Mouse (Mus musculus) midbrain, embryonic 15.5 days (tissue): ENCODE data around the gene Crygc. TPM values are rescaled to one million over a fixed set of nuclear protein-coding genes. Genes with fewer than 3 reads are reported as not detected.

ENCODE experiments used
- ATAC-seq: fragments of 200-750 bp; cut with Nextera tagmentation; replicated peaks from 2 replicates; pipeline ENCODE4 v1.8.0; 2017; ENCODE audit warnings: moderate TSS enrichment
- H3K27ac ChIP-seq: fragments of 300-500 bp; sonication (generic); 2 replicates; pipeline ENCODE4 v1.5.1; 2015; ENCODE audit warnings: mild to moderate bottlenecking, inconsistent platforms
- H3K27me3 ChIP-seq: fragments of 300-500 bp; sonication (generic); replicated peaks from 2 replicates; pipeline ENCODE4 v1.6.1; 2015; ENCODE audit warnings: inconsistent platforms
- H3K36me3 ChIP-seq: fragments of 300-500 bp; sonication (generic); replicated peaks from 2 replicates; pipeline ENCODE4 v1.6.1; 2015; ENCODE audit warnings: inconsistent platforms
- H3K4me1 ChIP-seq: fragments of 300-500 bp; sonication (generic); 2 replicates; pipeline ENCODE4 v1.6.1; 2015; ENCODE audit warnings: inconsistent platforms
- H3K4me2 ChIP-seq: fragments of 300-500 bp; sonication (generic); 2 replicates; pipeline ENCODE4 v1.6.1; 2015; ENCODE audit warnings: inconsistent platforms, mild to moderate bottlenecking, moderate library complexity
- H3K4me3 ChIP-seq: fragments of 300-500 bp; sonication (generic); 2 replicates; pipeline ENCODE4 v1.5.1; 2015; ENCODE audit warnings: mild to moderate bottlenecking, inconsistent platforms
- H3K9ac ChIP-seq: fragments of 300-500 bp; sonication (generic); 2 replicates; pipeline ENCODE4 v1.6.1; 2015; ENCODE audit warnings: mild to moderate bottlenecking, inconsistent platforms
- H3K9me3 ChIP-seq: fragments of 300-500 bp; sonication (generic); 2 replicates; pipeline ENCODE4 v1.6.1; 2016; ENCODE audit warnings: inconsistent platforms
- WGBS: fragments of 180-500 bp; shearing (Covaris S2); methylation state at CpG from one replicate; pipeline ENCODE4 v1.1.7; 2015; ENCODE audit warnings: mixed read lengths; 5-methylcytosine and 5-hydroxymethylcytosine counted together
- polyA plus RNA-seq: library from polyadenylated mRNA; unstranded; fragments of >200 nt; fragmentation: Nextera tagmentation; extraction: Ambion mirVana; gene quantifications from 2 replicates; pipeline ENCODE4 v1.2.1, GENCODE M21; 2015

Gene Crygc
- not detected in 2 replicates for polyA plus RNA-seq

DNA sequence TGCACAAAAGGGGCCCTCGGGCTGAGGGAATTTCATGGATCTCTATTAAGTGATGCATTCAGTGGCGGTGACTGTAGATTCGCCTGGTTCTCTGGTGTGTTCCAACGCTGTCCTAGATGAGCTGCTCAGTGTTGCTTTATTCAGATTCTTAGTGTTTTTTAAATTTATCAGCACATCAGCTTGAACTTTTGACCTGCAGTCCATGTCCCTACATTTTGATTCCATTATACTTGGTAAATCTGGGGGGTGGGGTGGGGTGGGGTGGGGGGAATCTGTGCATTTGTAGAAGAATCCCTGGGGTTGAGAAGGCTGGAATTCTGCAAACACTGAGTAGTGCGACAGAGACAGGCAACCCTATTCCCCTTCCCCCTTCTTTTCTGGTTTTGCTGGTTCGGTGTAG, at the start of gene Crygc:
TSS of gene Crygc (minus strand) at position 101 of the 400 bp plus-strand sequence.
- Histone ChIP-seq H3K4me2 (no peak within 1 kb of the TSS), H3K4me3 (no peak within 1 kb of the TSS), H3K9me3 (no peaks in the 10 kb centered on the region), H3K36me3 (no peaks in the 10 kb centered on the region), H3K4me1 (no peaks in the 10 kb centered on the region), H3K27me3 (no peaks in the 10 kb centered on the region), H3K9ac (no peak within 1 kb of the TSS), H3K27ac (no peak within 1 kb of the TSS)
- ATAC-seq, result no peak
- 56% methylated on average over 6 of the region's 6 CpGs for WGBS

DNA sequence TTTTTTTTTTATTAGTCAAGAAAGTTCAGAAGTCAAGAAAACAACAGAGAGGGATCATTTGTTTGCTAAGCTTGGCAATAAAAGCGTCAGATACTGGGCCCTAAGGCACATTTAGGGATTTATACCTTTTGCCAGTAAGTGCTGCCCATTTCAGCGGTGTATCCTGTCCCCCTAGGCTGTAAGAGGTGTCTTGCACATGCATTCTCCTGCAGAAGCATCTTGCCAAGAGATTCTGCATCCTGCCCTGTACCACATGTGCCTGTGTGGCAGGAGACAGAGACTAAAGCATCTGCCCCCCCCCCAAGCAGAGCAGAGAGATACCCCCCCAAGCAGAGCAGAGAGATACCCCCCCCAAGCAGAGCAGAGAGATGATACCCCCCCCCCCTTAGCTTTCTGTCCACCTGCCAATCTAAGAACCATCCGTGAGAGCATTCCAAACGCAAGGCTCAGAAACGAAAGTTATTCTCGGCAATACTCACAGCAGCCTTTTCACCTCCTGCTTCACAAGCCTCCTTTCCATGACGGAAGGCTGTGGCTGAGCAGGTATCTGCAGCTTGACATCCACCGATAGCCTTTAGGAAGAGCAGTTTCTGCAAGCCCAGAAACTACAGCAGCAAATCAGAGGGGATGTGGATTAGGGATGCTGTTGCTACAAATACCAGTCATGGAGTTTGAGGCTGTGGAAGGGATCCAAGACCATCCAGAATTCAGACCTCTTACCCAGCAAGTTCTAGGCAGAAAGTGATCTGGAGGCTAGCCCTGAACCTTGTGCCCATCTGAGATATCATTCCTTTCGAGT, 49.3 kb upstream of the Crygc start, which contains the start of gene D630023F18Rik:
TSS of gene D630023F18Rik (minus strand) at position 641 of the 799 bp plus-strand sequence.
- no peaks in the 10 kb centered on the region for H3K4me1 ChIP-seq
- WGBS, result 28% methylated on average over 9 of the region's 9 CpGs
- no peaks in the 10 kb centered on the region for H3K9me3 ChIP-seq
- peak within 1 kb of the TSS; percentile 36 for H3K4me3 ChIP-seq
- H3K36me3 ChIP-seq, result no peaks in the 10 kb centered on the region
- no peak within 1 kb of the TSS for H3K27ac ChIP-seq
- H3K9ac ChIP-seq, result no peak within 1 kb of the TSS
- peak; percentile 39; the same call in 1 of the 2 replicates for ATAC-seq
- no peaks in the 10 kb centered on the region for H3K27me3 ChIP-seq
- peak within 1 kb of the TSS; percentile 51 for H3K4me2 ChIP-seq

DNA sequence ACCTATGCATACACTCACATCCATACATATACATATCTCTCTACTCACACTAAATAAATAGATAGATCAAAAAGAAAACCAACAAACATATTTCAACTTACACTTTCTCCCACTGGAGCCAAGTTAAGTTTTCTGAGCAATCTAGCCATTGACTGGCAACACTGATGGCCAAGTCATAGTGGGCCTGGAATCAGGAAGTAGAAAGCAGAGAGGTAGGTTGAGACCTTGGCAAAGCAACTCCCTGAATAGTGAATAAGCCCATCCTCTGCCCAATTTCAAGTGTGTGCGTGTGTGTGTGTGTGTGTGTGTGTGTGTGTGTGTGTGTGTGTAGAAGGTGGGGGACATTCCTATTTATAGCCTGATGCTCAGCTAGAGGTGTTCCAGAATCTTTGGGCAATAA, 45.9 kb upstream of the Crygc start, which contains the start of gene Gm28845:
TSS of gene Gm28845 (minus strand) at position 121 of the 400 bp plus-strand sequence.
- no peak within 1 kb of the TSS for H3K9ac ChIP-seq
- no peak within 1 kb of the TSS for H3K4me3 ChIP-seq
- no peak for ATAC-seq
- no peaks in the 10 kb centered on the region for H3K9me3 ChIP-seq
- no peaks in the 10 kb centered on the region for H3K36me3 ChIP-seq
- H3K27me3 ChIP-seq, result no peaks in the 10 kb centered on the region
- 88% methylated on average over 1 of the region's 1 CpGs for WGBS
- no peak within 1 kb of the TSS for H3K4me2 ChIP-seq
- no peak within 1 kb of the TSS for H3K27ac ChIP-seq
- no peaks in the 10 kb centered on the region for H3K4me1 ChIP-seq

DNA sequence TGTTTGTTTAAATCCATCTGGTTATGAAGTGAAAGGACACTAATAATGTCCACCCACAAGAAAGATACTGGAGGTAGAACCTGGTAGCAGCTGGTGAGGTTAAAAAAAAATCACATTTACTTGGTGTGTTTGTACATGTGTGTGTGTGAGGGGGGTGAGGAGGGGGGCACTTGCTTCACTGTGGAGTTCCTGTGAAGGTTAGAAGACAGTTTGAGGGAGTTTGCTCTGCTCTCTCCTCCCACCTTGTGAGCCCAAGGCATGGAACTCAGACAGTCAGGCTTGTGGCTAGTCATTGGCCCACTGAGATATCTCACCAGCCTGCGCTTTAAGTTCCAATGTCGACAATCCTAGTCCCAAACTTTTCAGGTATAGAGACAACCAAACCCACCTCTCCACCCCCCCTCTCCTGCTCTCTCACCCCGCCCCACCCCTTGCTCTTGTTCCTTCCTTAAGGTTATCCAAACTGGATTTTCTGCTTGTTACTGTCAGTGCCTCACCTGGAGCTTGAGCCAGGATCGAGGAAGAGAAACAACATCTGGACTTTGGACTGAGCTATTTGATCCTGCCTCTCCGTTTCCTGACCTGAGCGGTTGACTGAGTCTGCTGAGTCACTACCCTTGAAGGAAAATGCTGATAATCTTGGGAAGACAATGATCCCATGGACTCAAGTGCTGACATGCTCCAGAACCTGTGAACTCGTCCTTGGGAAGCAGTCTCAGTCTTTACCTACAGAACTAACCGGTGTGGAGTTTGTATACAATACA, 44.8 kb upstream of the Crygc start:
- no peaks in the 10 kb centered on the region for H3K27me3 ChIP-seq
- no peak for ATAC-seq
- no peaks in the 10 kb centered on the region for H3K4me1 ChIP-seq
- no peak overlapping the region for H3K9ac ChIP-seq
- no peak overlapping the region for H3K4me3 ChIP-seq
- no peaks in the 10 kb centered on the region for H3K36me3 ChIP-seq
- no peaks in the 10 kb centered on the region for H3K9me3 ChIP-seq
- no peak overlapping the region for H3K27ac ChIP-seq
- no peak overlapping the region for H3K4me2 ChIP-seq
- 85% methylated on average over 8 of the region's 8 CpGs for whole genome bisulfite sequencing

DNA sequence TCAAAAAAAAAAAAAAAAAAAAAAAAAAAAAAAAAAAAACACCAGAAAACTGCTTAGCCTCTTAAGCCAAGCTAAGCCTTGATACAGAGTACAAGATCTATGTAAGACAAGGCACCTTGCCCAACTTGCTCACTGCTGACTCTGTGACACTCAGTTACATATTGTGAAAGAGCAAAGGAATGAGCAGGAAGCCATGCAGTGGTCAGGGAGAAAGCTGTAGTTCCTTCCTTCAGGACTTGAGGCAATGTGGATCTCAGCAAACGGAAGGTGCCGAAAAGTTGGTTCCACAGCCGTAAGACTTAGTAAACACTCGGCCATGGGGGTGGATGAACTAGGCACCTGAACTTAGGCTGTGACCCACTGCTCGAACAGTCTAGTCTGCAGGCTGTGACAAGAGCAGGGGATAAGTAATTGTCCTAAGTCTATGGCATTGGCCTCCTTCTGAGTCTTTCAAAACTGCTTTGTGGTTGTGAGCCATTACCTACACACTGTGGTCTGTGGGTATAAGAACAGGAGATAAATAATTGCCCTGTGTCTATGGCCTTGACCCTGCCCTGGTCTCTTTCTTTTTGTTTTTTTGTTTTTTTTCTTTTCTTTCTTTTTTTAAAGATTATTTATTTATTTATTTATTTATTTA, 40.2 kb upstream of the Crygc start:
- H3K4me2 ChIP-seq, result no peak overlapping the region
- no peak overlapping the region for H3K4me3 ChIP-seq
- H3K9ac ChIP-seq, result no peak overlapping the region
- H3K4me1 ChIP-seq, result 0 out of 2 replicates have a peak, but pooled peaks cover 2% of the 10 kb centered on the region
- no peaks in the 10 kb centered on the region for H3K27me3 ChIP-seq
- H3K27ac ChIP-seq, result no peak overlapping the region
- no peak for ATAC-seq
- H3K36me3 ChIP-seq, result no peaks in the 10 kb centered on the region
- H3K9me3 ChIP-seq, result no peaks in the 10 kb centered on the region
- WGBS, result 91% methylated on average over 5 of the region's 5 CpGs

DNA sequence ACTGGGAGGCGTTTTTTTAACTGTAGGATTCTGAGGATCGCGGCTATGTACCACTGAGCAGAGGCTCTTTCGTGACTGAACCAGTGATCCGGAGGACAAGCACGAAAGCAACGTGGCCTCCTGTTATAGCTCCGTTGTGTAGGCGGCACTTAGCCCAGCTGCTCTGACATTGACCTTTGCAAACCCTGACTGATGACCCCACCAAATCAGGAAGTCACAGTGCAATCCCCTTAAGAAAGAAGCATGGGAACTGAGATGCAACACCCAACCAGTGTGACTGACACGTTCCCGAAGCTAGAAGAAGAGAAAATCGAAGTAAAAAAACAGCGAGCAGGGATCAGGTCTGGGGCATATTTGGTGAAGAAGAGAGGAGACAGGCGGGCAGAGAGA, 39.3 kb upstream of the Crygc start:
- Histone ChIP-seq H3K4me3 (no peak overlapping the region), H3K27ac (no peak overlapping the region), H3K4me1 (0 out of 2 replicates have a peak, but pooled peaks cover 2% of the 10 kb centered on the region), H3K9me3 (no peaks in the 10 kb centered on the region), H3K27me3 (no peaks in the 10 kb centered on the region), H3K36me3 (no peaks in the 10 kb centered on the region), H3K4me2 (peak overlapping the region; percentile 31; the same call in 1 of the 2 replicates), H3K9ac (no peak overlapping the region)
- ATAC-seq, result no peak
- WGBS, result 53% methylated on average over 14 of the region's 14 CpGs

DNA sequence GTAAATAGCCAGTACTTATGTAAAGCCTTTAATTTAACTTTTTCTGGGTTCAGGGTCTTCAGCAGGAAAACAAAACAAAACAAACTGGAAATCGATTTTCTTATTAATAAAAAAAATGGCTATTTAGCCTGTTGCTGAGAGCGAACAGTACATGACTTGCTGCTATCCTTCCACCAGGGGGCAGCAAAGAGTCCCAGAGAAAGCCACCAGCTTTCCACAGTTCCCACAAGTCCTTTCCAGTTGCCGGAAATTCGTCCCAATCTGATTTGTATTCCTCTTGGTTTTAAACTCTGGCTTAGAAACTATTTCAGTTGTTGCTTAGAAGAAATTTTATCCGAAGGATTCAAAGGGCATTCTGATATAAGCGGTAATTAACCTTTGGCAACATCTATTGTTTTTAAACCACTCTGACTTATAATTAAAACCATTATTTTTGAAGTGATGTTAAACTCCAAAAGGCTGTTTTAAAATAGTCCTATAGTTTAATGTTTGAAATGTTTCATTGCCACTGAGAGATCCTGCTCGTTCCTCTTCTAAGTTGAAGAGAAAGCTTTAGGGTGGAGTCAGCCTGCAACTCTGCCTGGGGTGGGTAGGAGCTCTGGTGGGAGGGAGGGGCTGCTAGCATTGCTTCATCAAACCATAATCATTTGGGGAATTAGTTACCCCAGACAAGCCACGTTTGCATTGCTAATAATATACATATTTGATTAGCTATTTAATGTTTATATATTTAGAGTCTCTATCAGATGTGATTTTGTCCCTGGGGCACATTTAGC, 38.7 kb upstream of the Crygc start:
- H3K9me3 ChIP-seq, result no peaks in the 10 kb centered on the region
- no peak overlapping the region for H3K9ac ChIP-seq
- WGBS, result 12% methylated on average over 8 of the region's 8 CpGs
- peak overlapping the region; percentile 31 for H3K4me2 ChIP-seq
- no peak overlapping the region for H3K27ac ChIP-seq
- H3K27me3 ChIP-seq, result no peaks in the 10 kb centered on the region
- H3K36me3 ChIP-seq, result no peaks in the 10 kb centered on the region
- peak; percentile 81 for ATAC-seq
- 0 out of 2 replicates have a peak, but pooled peaks cover 2% of the 10 kb centered on the region for H3K4me1 ChIP-seq
- no peak overlapping the region for H3K4me3 ChIP-seq

DNA sequence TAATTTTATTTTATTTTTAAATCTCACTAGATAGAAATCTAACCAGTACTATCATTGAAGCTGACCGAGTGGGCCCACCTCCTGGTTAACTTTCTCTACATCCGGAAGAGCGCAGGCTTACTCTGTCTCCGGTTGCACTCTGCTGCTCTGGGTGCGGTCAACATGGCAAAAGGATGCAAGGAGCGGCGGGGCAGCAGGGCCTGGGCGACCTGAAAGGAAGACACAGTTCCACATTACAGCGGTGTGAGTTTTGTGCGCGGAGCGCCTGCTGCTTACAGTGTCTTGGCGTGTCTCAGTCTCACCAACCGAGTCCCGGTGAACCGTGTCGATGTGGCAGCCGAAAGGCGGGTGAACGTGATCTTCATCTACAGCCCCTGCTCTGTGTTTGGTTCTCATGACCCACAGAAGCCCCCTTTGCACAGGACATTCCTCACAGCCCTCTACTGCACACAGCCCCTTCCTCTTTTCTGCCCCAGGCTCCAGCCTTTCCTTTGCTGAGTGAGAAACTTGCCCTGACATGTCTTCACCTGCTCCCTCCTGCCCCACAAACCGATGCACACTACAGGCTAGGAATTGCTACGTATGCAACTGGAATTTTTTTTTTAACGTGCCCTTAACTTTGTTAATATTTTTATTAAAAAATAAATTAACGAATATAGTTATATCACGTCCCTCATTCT, 36.4 kb upstream of the Crygc start:
- 0 out of 2 replicates have a peak, but pooled peaks cover 2% of the 10 kb centered on the region for H3K4me1 ChIP-seq
- no peak overlapping the region for H3K27ac ChIP-seq
- no peak overlapping the region for H3K9ac ChIP-seq
- no peak overlapping the region for H3K4me2 ChIP-seq
- H3K27me3 ChIP-seq, result no peaks in the 10 kb centered on the region
- H3K36me3 ChIP-seq, result no peaks in the 10 kb centered on the region
- no peak for ATAC-seq
- H3K4me3 ChIP-seq, result no peak overlapping the region
- 77% methylated on average over 25 of the region's 25 CpGs for WGBS
- no peaks in the 10 kb centered on the region for H3K9me3 ChIP-seq

DNA sequence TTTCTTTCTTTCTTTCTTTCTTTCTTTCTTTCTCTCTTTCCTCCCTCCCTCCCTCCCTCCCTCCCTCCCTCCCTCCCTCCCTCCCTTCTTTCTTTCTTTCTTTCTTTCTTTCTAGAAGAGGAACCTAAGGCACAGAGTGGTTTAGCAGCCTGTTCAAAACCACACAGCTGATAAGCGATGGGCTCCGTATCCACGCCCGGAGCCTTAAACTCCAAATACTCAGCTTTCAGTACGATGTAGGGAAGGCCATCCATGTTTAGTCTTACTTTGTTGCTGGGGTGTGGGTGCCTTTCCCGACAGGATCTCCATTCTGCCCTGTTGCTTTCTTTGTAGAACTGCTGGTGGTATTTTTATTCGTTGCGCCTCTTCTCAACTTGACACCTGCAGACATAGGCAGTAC, 35.7 kb upstream of the Crygc start:
- Histone ChIP-seq H3K36me3 (no peaks in the 10 kb centered on the region), H3K27me3 (no peaks in the 10 kb centered on the region), H3K9me3 (no peaks in the 10 kb centered on the region), H3K9ac (no peak overlapping the region), H3K4me1 (0 out of 2 replicates have a peak, but pooled peaks cover 2% of the 10 kb centered on the region), H3K27ac (no peak overlapping the region), H3K4me3 (no peak overlapping the region), H3K4me2 (no peak overlapping the region)
- no peak for ATAC-seq
- 92% methylated on average over 8 of the region's 8 CpGs for WGBS

DNA sequence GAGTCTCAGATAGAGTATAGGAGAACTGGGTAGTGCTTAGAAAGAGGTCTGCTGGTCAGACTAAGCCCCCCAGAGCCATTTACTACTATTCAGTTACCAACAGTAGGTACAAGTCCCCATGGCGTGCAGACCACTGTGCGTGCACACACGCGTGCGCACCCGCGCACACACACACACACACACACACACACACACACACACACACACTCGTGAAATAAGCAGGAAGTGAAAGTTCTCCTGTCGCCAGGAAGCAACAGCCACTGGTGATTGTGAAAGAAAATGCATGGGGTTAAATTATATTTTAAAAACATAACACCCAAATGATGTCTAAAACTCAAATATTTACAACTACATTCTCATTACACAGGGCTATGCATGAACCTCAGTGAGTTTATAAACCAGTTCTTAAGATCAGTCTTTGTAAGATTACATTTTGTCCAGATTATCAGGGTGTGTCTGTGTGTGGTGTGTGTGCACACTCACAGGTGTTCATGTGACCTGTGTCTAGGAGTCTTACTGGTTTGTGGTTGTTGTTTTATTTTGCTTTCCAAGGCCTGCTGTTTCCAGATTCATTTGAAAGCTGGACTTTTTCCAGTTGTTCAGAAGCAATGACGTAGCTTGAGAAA, 34.3 kb upstream of the Crygc start:
- 88% methylated on average over 10 of the region's 10 CpGs for WGBS
- H3K4me3 ChIP-seq, result no peak overlapping the region
- 0 out of 2 replicates have a peak, but pooled peaks cover 2% of the 10 kb centered on the region for H3K4me1 ChIP-seq
- no peak overlapping the region for H3K9ac ChIP-seq
- H3K27me3 ChIP-seq, result no peaks in the 10 kb centered on the region
- H3K27ac ChIP-seq, result no peak overlapping the region
- H3K4me2 ChIP-seq, result no peak overlapping the region
- no peaks in the 10 kb centered on the region for H3K36me3 ChIP-seq
- H3K9me3 ChIP-seq, result no peaks in the 10 kb centered on the region
- ATAC-seq, result no peak

DNA sequence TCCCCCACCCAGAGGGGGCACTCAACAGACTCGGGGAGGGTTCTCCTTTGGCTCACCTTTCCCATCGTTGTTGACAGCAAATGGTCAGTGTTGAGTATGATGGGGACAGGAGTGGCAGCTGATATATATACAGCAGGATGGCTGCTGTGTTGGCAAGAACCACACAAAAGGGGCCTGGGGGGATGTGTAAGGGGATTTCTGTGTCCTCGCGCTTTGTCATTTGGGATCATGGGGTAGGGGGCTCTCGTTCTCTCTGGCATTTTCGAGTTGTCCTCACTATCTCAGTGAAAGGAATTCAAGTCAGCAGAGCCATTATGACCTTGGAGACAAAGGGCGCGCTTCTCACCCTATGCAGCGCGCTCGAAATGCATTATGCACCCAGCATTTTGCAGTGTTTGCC, 29.8 kb upstream of the Crygc start, which contains the start of gene Cryga:
TSS of gene Cryga (minus strand) at position 101 of the 400 bp plus-strand sequence.
- no peaks in the 10 kb centered on the region for H3K36me3 ChIP-seq

More for the DNA sequence above, 29.8 kb upstream of the Crygc start, which contains the start of gene Cryga:
- no peaks in the 10 kb centered on the region for H3K9me3 ChIP-seq
- H3K9ac ChIP-seq, result no peak within 1 kb of the TSS
- H3K4me1 ChIP-seq, result no peaks in the 10 kb centered on the region
- no peaks in the 10 kb centered on the region for H3K27me3 ChIP-seq
- ATAC-seq, result no peak
- H3K4me2 ChIP-seq, result no peak within 1 kb of the TSS
- 86% methylated on average over 11 of the region's 11 CpGs for WGBS
- H3K4me3 ChIP-seq, result no peak within 1 kb of the TSS
- H3K27ac ChIP-seq, result no peak within 1 kb of the TSS
